Mouse (Mus musculus) forelimb bud, embryonic 11.5 days (tissue): ENCODE measurements around the gene Asb8.

Experiments
- DNase-seq: peaks from one replicate; pipeline ENCODE4 v3.0.0-alpha.2; 2012; ENCODE audit warnings: low read depth, low spot score

Gene Asb8

GRCm38 (mm10) chr15:98155944-98156343 is 9.5 kb downstream of the Asb8 start:
- no peak for DNase-seq

GRCm38 (mm10) chr15:98155272-98155671 is 10.2 kb downstream of the Asb8 start:
- DNase-seq = no peak

GRCm38 (mm10) chr15:98154631-98155030 is 10.8 kb downstream of the Asb8 start:
- no peak for DNase-seq

GRCm38 (mm10) chr15:98154146-98154545 is 11.3 kb downstream of the Asb8 start:
- no peak for DNase-seq

- peak; percentile 54 for DNase-seq
Observed at GRCm38 (mm10) chr15:98153625-98154024, 11.8 kb downstream of the Asb8 start.

GRCm38 (mm10) chr15:98152916-98153315 is 12.5 kb downstream of the Asb8 start:
- no peak for DNase-seq

- no peak for DNase-seq
Observed at GRCm38 (mm10) chr15:98149166-98149602, 16.2 kb downstream of the Asb8 start.

- no peak for DNase-seq
Observed at GRCm38 (mm10) chr15:98148356-98148755, 17.1 kb downstream of the Asb8 start.

- DNase-seq = peak; percentile 95
Observed at GRCm38 (mm10) chr15:98145559-98146181, 19.8 kb downstream of the Asb8 start.

GRCm38 (mm10) chr15:98144861-98145507 is 20.4 kb downstream of the Asb8 start:
- DNase-seq = no peak

GRCm38 (mm10) chr15:98142515-98142914 is 22.9 kb downstream of the Asb8 start:
- no peak for DNase-seq

- no peak for DNase-seq
Observed at GRCm38 (mm10) chr15:98140809-98141208, 24.6 kb downstream of the Asb8 start.

GRCm38 (mm10) chr15:98139763-98140162 is 25.7 kb downstream of the Asb8 start:
- DNase-seq = no peak

GRCm38 (mm10) chr15:98136871-98137270 is 28.6 kb downstream of the Asb8 start:
- no peak for DNase-seq

GRCm38 (mm10) chr15:98135671-98136070 is 29.8 kb downstream of the Asb8 start:
- DNase-seq = no peak

GRCm38 (mm10) chr15:98134666-98135065 is 30.8 kb downstream of the Asb8 start:
- DNase-seq = no peak

GRCm38 (mm10) chr15:98134034-98134433 is 31.4 kb downstream of the Asb8 start:
- DNase-seq = no peak

- DNase-seq = no peak
Observed at GRCm38 (mm10) chr15:98133471-98133870, 32.0 kb downstream of the Asb8 start.

GRCm38 (mm10) chr15:98131942-98132655 is 33.3 kb downstream of the Asb8 start:
- DNase-seq = no peak

GRCm38 (mm10) chr15:98131451-98131850 is 34.0 kb downstream of the Asb8 start:
- no peak for DNase-seq

- DNase-seq = no peak
Observed at GRCm38 (mm10) chr15:98131001-98131400, 34.4 kb downstream of the Asb8 start.

GRCm38 (mm10) chr15:98120831-98121230 is 44.6 kb downstream of the Asb8 start:
- DNase-seq = no peak

GRCm38 (mm10) chr15:98119363-98119762 is 46.1 kb downstream of the Asb8 start:
- no peak for DNase-seq
